Mouse (Mus musculus) embryonic facial prominence, embryonic 15.5 days (tissue): Measurements from ENCODE around the gene Sult2b1. TPM values are rescaled to one million over a fixed set of nuclear protein-coding genes. Genes with fewer than 3 reads are reported as not detected.

Experiments used
- ATAC-seq: fragments of 200-750 bp; cut with Nextera tagmentation; 2 replicates; pipeline ENCODE4 v1.8.0; 2017; ENCODE audit warnings: low read depth, moderate TSS enrichment; ENCODE audit not compliant: insufficient number of reproducible peaks, low FRiP score, low TSS enrichment
- H3K27ac ChIP-seq: fragments of 300-500 bp; sonication (generic); replicated peaks from 2 replicates; pipeline ENCODE4 v1.5.1; 2015; ENCODE audit warnings: mild to moderate bottlenecking, inconsistent platforms
- H3K27me3 ChIP-seq: fragments of 300-500 bp; sonication (generic); 2 replicates; pipeline ENCODE4 v1.6.1; 2015; ENCODE audit warnings: inconsistent platforms
- H3K36me3 ChIP-seq: fragments of 300-500 bp; sonication (generic); 2 replicates; pipeline ENCODE4 v1.6.1; 2015; ENCODE audit warnings: mild to moderate bottlenecking, inconsistent platforms
- H3K4me1 ChIP-seq: fragments of 300-500 bp; sonication (generic); 2 replicates; pipeline ENCODE4 v1.6.1; 2015; ENCODE audit warnings: inconsistent platforms
- H3K4me2 ChIP-seq: fragments of 300-500 bp; sonication (generic); replicated peaks from 2 replicates; pipeline ENCODE4 v1.6.1; 2015; ENCODE audit warnings: mild to moderate bottlenecking, inconsistent platforms
- H3K4me3 ChIP-seq: fragments of 300-500 bp; sonication (generic); replicated peaks from 2 replicates; pipeline ENCODE4 v1.5.1; 2015; ENCODE audit warnings: mild to moderate bottlenecking, inconsistent platforms
- H3K9ac ChIP-seq: fragments of 300-500 bp; sonication (generic); 2 replicates; pipeline ENCODE4 v1.6.1; 2015; ENCODE audit warnings: inconsistent platforms
- H3K9me3 ChIP-seq: fragments of 300-500 bp; sonication (generic); replicated peaks from 2 replicates; pipeline ENCODE4 v1.6.1; 2016; ENCODE audit warnings: inconsistent platforms
- WGBS: fragments of 180-500 bp; shearing (Covaris S2); methylation state at CpG from one replicate; pipeline ENCODE4 v1.1.7; 2015; 5-methylcytosine and 5-hydroxymethylcytosine counted together
- polyA plus RNA-seq: library from polyadenylated mRNA; unstranded; fragments of >200 nt; fragmentation: Nextera tagmentation; extraction: Ambion mirVana; gene quantifications from 2 replicates; pipeline ENCODE4 v1.2.1, GENCODE M21; 2015

Gene Sult2b1
- polyA plus RNA-seq, 1 experiment from 2014 or later, result 55.7 TPM

DNA sequence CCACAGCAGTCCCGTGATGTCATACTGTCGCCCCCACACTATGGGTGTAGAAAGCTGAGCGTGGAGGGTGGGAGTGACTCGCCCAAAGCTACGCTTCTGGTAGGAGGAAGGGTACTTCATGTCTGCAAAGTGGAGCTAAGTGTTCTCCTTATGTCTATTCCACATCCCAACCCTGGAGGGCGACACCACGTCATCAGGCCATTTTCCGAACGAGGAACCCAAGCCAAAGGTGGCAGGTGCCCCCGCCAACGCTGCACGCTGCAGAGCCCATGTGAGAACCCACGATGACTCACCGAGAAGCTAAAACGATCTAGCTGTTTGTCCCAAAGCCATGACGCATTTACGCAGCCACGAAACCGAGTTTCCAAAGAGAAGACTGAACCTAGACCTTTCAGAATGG is 42.1 kb downstream of the Sult2b1 start:
- H3K27ac ChIP-seq, result no peak overlapping the region
- peak overlapping the region; percentile 43 for H3K4me2 ChIP-seq
- H3K4me3 ChIP-seq, result peak overlapping the region; percentile 32
- no peaks in the 10 kb centered on the region for H3K36me3 ChIP-seq
- no peak overlapping the region for H3K9ac ChIP-seq
- ATAC-seq, result 0 out of 2 replicates have a peak, but pooled peaks have one; percentile 8
- H3K27me3 ChIP-seq, result no peaks in the 10 kb centered on the region
- WGBS, result 23% methylated on average over 19 of the region's 19 CpGs
- H3K9me3 ChIP-seq, result no peaks in the 10 kb centered on the region
- H3K4me1 ChIP-seq, result 0 out of 2 replicates have a peak, but pooled peaks cover 5% of the 10 kb centered on the region

- peak; percentile 25; the same call in 1 of the 2 replicates for ATAC-seq
- WGBS, result 27% methylated on average over 11 of the region's 11 CpGs
- Histone ChIP-seq H3K27me3 (no peaks in the 10 kb centered on the region), H3K4me1 (0 out of 2 replicates have a peak, but pooled peaks cover 5% of the 10 kb centered on the region), H3K9me3 (no peaks in the 10 kb centered on the region), H3K36me3 (no peaks in the 10 kb centered on the region), H3K4me3 (peak overlapping the region; percentile 32), H3K9ac (no peak overlapping the region), H3K27ac (no peak overlapping the region), H3K4me2 (peak overlapping the region; percentile 43)
Observed at GRCm38 (mm10) chr7:45741777-45742176, 42.7 kb downstream of the Sult2b1 start.

GRCm38 (mm10) chr7:45741308-45741707 is 43.2 kb downstream of the Sult2b1 start:
- WGBS, result 84% methylated on average over 12 of the region's 12 CpGs
- Histone ChIP-seq H3K4me2 (no peak overlapping the region; the same call in 1 of the 2 replicates), H3K4me3 (no peak overlapping the region), H3K4me1 (0 out of 2 replicates have a peak, but pooled peaks cover 5% of the 10 kb centered on the region), H3K27ac (no peak overlapping the region), H3K9me3 (no peaks in the 10 kb centered on the region), H3K36me3 (no peaks in the 10 kb centered on the region), H3K27me3 (no peaks in the 10 kb centered on the region), H3K9ac (no peak overlapping the region)
- ATAC-seq, result no peak

- no peaks in the 10 kb centered on the region for H3K27me3 ChIP-seq
- 55% methylated on average over 10 of the region's 10 CpGs for WGBS
- no peak overlapping the region for H3K4me3 ChIP-seq
- 0 out of 2 replicates have a peak, but pooled peaks cover 5% of the 10 kb centered on the region for H3K4me1 ChIP-seq
- no peak overlapping the region for H3K9ac ChIP-seq
- H3K4me2 ChIP-seq, result no peak overlapping the region
- H3K9me3 ChIP-seq, result no peaks in the 10 kb centered on the region
- no peaks in the 10 kb centered on the region for H3K36me3 ChIP-seq
- no peak overlapping the region for H3K27ac ChIP-seq
- no peak for ATAC-seq
Observed at GRCm38 (mm10) chr7:45739820-45740219, 44.6 kb downstream of the Sult2b1 start.

GRCm38 (mm10) chr7:45739162-45739763 is 45.2 kb downstream of the Sult2b1 start:
- no peaks in the 10 kb centered on the region for H3K27me3 ChIP-seq
- H3K9ac ChIP-seq, result no peak overlapping the region
- H3K4me3 ChIP-seq, result no peak overlapping the region
- H3K4me1 ChIP-seq, result 0 out of 2 replicates have a peak, but pooled peaks cover 5% of the 10 kb centered on the region
- H3K9me3 ChIP-seq, result no peaks in the 10 kb centered on the region
- 6% methylated on average over 9 of the region's 9 CpGs for WGBS
- ATAC-seq, result peak; percentile 61; the same call in 1 of the 2 replicates
- no peaks in the 10 kb centered on the region for H3K36me3 ChIP-seq
- no peak overlapping the region for H3K27ac ChIP-seq
- H3K4me2 ChIP-seq, result no peak overlapping the region

GRCm38 (mm10) chr7:45733477-45733876 is 51.0 kb downstream of the Sult2b1 start:
- H3K9me3 ChIP-seq, result no peaks in the 10 kb centered on the region
- H3K4me1 ChIP-seq, result peaks cover 13% of the 10 kb centered on the region
- no peak overlapping the region for H3K4me2 ChIP-seq
- no peak overlapping the region for H3K4me3 ChIP-seq
- H3K27ac ChIP-seq, result no peak overlapping the region
- 0 out of 2 replicates have a peak, but pooled peaks cover 4% of the 10 kb centered on the region for H3K36me3 ChIP-seq
- H3K9ac ChIP-seq, result no peak overlapping the region
- H3K27me3 ChIP-seq, result no peaks in the 10 kb centered on the region
- WGBS, result 75% methylated on average over 5 of the region's 5 CpGs
- no peak for ATAC-seq

GRCm38 (mm10) chr7:45730727-45731431 is 53.6 kb downstream of the Sult2b1 start:
- Histone ChIP-seq H3K36me3 (peaks cover 22% of the 10 kb centered on the region), H3K27me3 (no peaks in the 10 kb centered on the region), H3K4me2 (no peak overlapping the region), H3K4me3 (no peak overlapping the region), H3K9ac (no peak overlapping the region), H3K27ac (peak overlapping the region; percentile 25; the same call in 1 of the 2 replicates), H3K4me1 (peaks cover 13% of the 10 kb centered on the region), H3K9me3 (no peaks in the 10 kb centered on the region)
- 16% methylated on average over 16 of the region's 16 CpGs for WGBS
- no peak for ATAC-seq

DNA sequence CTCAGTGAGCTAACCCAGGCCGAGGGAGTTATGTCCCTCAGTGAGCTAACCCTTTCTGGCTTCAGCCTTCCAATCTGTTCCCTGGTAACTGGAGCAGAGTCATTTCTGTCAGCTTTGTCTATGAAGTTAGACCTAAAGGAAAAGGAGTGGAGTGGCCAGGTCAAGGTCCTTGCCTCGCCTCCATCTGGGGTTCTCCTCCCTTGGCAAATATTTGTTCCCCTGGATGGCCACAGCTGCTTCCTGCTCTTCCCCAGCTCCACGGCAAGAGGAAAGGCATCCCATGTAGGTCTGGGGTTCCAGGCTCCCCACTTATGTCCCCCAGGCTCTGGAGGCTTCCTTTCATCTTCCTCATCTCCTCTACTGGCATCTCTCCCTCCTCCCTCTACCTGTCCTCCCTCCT is 56.8 kb downstream of the Sult2b1 start:
- Histone ChIP-seq H3K4me2 (no peak overlapping the region), H3K27ac (no peak overlapping the region), H3K27me3 (no peaks in the 10 kb centered on the region), H3K9ac (no peak overlapping the region), H3K4me3 (no peak overlapping the region), H3K36me3 (peaks cover 52% of the 10 kb centered on the region), H3K9me3 (no peaks in the 10 kb centered on the region), H3K4me1 (peaks cover 13% of the 10 kb centered on the region)
- ATAC-seq, result no peak
- 77% methylated on average over 3 of the region's 3 CpGs for WGBS

- no peaks in the 10 kb centered on the region for H3K27me3 ChIP-seq
- H3K4me3 ChIP-seq, result no peak overlapping the region
- no peak for ATAC-seq
- H3K27ac ChIP-seq, result no peak overlapping the region
- no peaks in the 10 kb centered on the region for H3K9me3 ChIP-seq
- no peak overlapping the region for H3K9ac ChIP-seq
- peaks cover 13% of the 10 kb centered on the region for H3K4me1 ChIP-seq
- H3K4me2 ChIP-seq, result no peak overlapping the region
- 91% methylated on average over 10 of the region's 10 CpGs for WGBS
- H3K36me3 ChIP-seq, result peaks cover 64% of the 10 kb centered on the region
Observed at GRCm38 (mm10) chr7:45726419-45726818, 58.0 kb downstream of the Sult2b1 start.

GRCm38 (mm10) chr7:45725713-45726112 is 58.8 kb downstream of the Sult2b1 start, which contains the start of gene Spaca4:
Gene Spaca4, minus strand, starts transcription at chr7:45725813.
- 92% methylated on average over 11 of the region's 11 CpGs for WGBS
- no peak for ATAC-seq
- Histone ChIP-seq H3K27me3 (no peaks in the 10 kb centered on the region), H3K27ac (no peak within 1 kb of the TSS), H3K4me2 (no peak within 1 kb of the TSS), H3K9ac (no peak within 1 kb of the TSS), H3K4me1 (peaks cover 7% of the 10 kb centered on the region), H3K9me3 (no peaks in the 10 kb centered on the region), H3K4me3 (no peak within 1 kb of the TSS), H3K36me3 (peaks cover 70% of the 10 kb centered on the region)

DNA sequence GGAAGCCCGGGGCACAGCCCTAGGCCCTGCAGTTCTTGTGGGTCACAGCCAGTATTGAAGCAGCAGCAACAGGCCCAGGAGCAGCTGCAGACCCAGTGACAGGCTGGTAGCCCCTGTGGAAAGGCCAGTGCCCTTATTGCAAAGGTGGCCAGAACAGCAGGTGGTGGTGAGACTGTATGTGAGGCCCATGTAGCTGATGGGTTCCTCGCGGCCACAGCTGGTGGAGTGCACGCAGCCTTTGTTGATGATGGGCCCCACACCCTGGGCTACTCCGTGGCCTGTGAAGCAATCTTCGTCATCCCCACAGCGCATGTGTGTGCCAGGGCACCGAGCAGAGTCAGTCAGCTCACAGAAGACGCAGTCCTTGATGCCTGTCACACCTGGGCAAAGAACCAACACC is 59.3 kb downstream of the Sult2b1 start:
- Histone ChIP-seq H3K4me1 (peaks cover 2% of the 10 kb centered on the region), H3K9ac (no peak overlapping the region), H3K9me3 (no peaks in the 10 kb centered on the region), H3K4me2 (no peak overlapping the region), H3K27ac (no peak overlapping the region), H3K27me3 (no peaks in the 10 kb centered on the region), H3K4me3 (no peak overlapping the region), H3K36me3 (peaks cover 75% of the 10 kb centered on the region)
- ATAC-seq, result no peak
- 89% methylated on average over 9 of the region's 9 CpGs for WGBS
